In the genomic region with DNA sequence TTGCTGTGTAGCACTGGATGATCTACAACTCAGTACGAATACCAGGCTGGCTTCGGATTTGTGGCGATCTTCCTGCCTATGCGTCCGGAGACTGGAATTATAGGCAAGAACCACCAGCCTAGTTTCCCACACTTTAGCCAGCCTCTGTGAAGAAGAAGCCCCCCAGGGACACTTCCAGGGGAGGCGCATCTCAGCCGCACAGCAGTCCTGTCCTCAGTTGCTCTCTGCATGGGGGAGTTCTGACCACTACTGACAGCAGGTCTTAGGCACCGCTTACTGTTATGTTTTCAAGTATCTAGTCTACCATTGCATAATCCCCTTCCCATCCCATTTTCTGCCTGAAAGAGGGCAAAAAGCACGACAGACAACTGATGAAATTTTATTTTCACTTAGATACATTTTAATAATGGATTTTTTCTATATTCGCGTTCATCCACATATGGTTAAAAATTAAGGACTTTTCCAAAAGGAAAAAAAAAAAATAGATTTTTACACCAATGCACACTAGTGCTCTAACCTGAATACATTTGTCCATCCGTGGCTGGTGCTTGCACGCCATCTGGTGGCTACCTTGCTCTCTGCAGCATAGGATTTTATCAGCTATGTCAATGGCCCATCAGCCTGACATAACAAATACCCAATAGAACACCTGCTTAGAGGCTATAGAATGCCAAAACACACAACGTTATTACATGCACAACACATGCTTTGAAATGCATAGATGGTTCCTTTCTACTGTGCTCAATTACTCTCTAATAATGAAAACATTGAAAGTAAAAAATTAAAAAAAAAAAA, we compare ENCODE assay signal across 8 mouse cellular contexts. TPM values are rescaled to one million over a fixed set of nuclear protein-coding genes. Genes with fewer than 3 reads are reported as not detected.
DNase-seq lines count a peak whose midpoint lies in the region; ATAC-seq and TF ChIP-seq lines count a peak whose summit lies in the region.

No protein-coding gene starts in this region.

- H3K4me2 ChIP-seq in hindbrain, postnatal 0 days (ENCODE audit: low read depth, low read length): no peak overlapping the region

- no peaks in the 10 kb centered on the region for H3K4me1 ChIP-seq in hindbrain, postnatal 0 days (ENCODE audit: insufficient read depth, low read length)

- H3K9me3 ChIP-seq in hindbrain, postnatal 0 days (ENCODE audit: low read length): no peaks in the 10 kb centered on the region

- no peaks in the 10 kb centered on the region for H3K36me3 ChIP-seq in hindbrain, postnatal 0 days (ENCODE audit: insufficient read depth, low read length)

- TF ChIP-seq CTCF in hindbrain, postnatal 0 days (IDR thresholded peaks at IDR 0.05; ENCODE audit: low read depth): peak; percentile 97

- 37% methylated on average over 14 of the region's 14 CpGs for WGBS in hindbrain, postnatal 0 days

- H3K27me3 ChIP-seq in hindbrain, postnatal 0 days (ENCODE audit: insufficient read depth, low read length): no peaks in the 10 kb centered on the region

- no peak overlapping the region for H3K4me3 ChIP-seq in hindbrain, postnatal 0 days (ENCODE audit: low read length)

- DNase-seq in Muller cell, postnatal 12 days (ENCODE audit: inconsistent ontology term): peak; percentile 47
- DNase-seq in cerebellum, adult 18-20 months: peak; percentile 58 to 66
- peak; percentile 66 to 94 for DNase-seq in frontal cortex, adult 2 months (ENCODE audit: extremely low spot score in 1 of 2, low spot score in 1 of 2)
- peak; percentile 88 for DNase-seq in hindbrain, postnatal 0 days (ENCODE audit: low spot score)
- peak; percentile 73 to 81 for DNase-seq in layer of hippocampus, postnatal 36 days
- DNase-seq in right cerebral cortex, postnatal 14 days: peak; percentile 80
- DNase-seq in urinary bladder, postnatal 4 days (ENCODE audit: low spot score in 2 of 2): peak; percentile 56 to 85

- peak; percentile 92 for ATAC-seq in hindbrain, postnatal 0 days
- peak; percentile 94 for ATAC-seq in megakaryocyte-erythroid progenitor cell, adult 5-6 weeks (replicated peaks; ENCODE audit: low FRiP score, low TSS enrichment, poor library complexity, severe bottlenecking)

- H3K9ac ChIP-seq in hindbrain, postnatal 0 days (replicated peaks; ENCODE audit: low read length): no peak overlapping the region

- no peak overlapping the region for H3K27ac ChIP-seq in hindbrain, postnatal 0 days

RNA-seq across cellular contexts. Expression of a gene that starts 10.1 kb away (rescaled TPM):
- 6.6 and 10.0 TPM in 2 replicates for polyA plus RNA-seq in frontal cortex, adult 2 months (2012; rRNA removed)
- 1.4 and 2.6 TPM in 2 replicates for total RNA-seq in hindbrain, postnatal 0 days (2014; rRNA removed)
- 2.5 and 3.7 TPM in 2 replicates for polyA plus RNA-seq in hindbrain, postnatal 0 days (2015; fragmentation: Nextera tagmentation; extraction: Ambion mirVana)
- total RNA-seq in layer of hippocampus, postnatal 36 days (2021): 10 to 100 TPM in 1 of 2 experiments, 1 to 10 TPM in 1; 8.5 to 10.3 TPM
- not detected in 2 replicates for total RNA-seq in megakaryocyte-erythroid progenitor cell, adult 5-6 weeks (2014; fragmentation: Nextera tagmentation)
- not detected in 2 replicates for total RNA-seq in megakaryocyte-erythroid progenitor cell, adult 5-6 weeks (2017)
